In genomic region chr5:26816975-26817941, GRCm38 (mm10) we compare ENCODE assay signal across 8 mouse cellular contexts. TPM values are rescaled to one million over a fixed set of nuclear protein-coding genes. Genes with fewer than 3 reads are reported as not detected.
DNase-seq lines count a peak whose midpoint lies in the region; ATAC-seq and TF ChIP-seq lines count a peak whose summit lies in the region.

Dpp6 (plus strand) TSS chr5:26817203.

- peak; percentile 44 for TF ChIP-seq CTCF in hindbrain, postnatal 0 days (IDR thresholded peaks at IDR 0.05; ENCODE audit: low read depth)

- H3K4me3 ChIP-seq in embryonic facial prominence, embryonic 15.5 days (replicated peaks), result peak within 1 kb of the TSS; percentile 30
- peak within 1 kb of the TSS; percentile 49 for H3K4me3 ChIP-seq in hindbrain, postnatal 0 days (ENCODE audit: low read length)

- H3K36me3 ChIP-seq in embryonic facial prominence, embryonic 15.5 days, result no peaks in the 10 kb centered on the region
- H3K36me3 ChIP-seq in hindbrain, postnatal 0 days (ENCODE audit: insufficient read depth, low read length), result no peaks in the 10 kb centered on the region

- 0 out of 2 replicates have a peak, but pooled peaks cover 7% of the 10 kb centered on the region for H3K4me1 ChIP-seq in embryonic facial prominence, embryonic 15.5 days
- no peaks in the 10 kb centered on the region for H3K4me1 ChIP-seq in hindbrain, postnatal 0 days (ENCODE audit: insufficient read depth, low read length)

- 0 out of 2 replicates have a peak, but pooled peaks have one; percentile 24 for ATAC-seq in embryonic facial prominence, embryonic 15.5 days (ENCODE audit: insufficient number of reproducible peaks, low FRiP score, low TSS enrichment, low read depth)
- peak; percentile 83 for ATAC-seq in hindbrain, postnatal 0 days

- DNase-seq in ovary, adult 18-20 months (ENCODE audit: low spot score), result peak; percentile 17
- DNase-seq in ovary, postnatal 10 days (ENCODE audit: low spot score), result no peak
- peak; percentile 69 for DNase-seq in hindbrain, postnatal 0 days (ENCODE audit: low spot score)
- peak; percentile 61 for DNase-seq in left cerebral cortex, postnatal 4 days
- peak; percentile 10 for DNase-seq in right cerebral cortex, adult 18-20 months
- no peak for DNase-seq in urinary bladder, postnatal 10 days (ENCODE audit: low spot score)
- DNase-seq in spleen, adult 12 weeks (ENCODE audit: low spot score), result no peak

- peaks cover 31% of the 10 kb centered on the region for H3K27me3 ChIP-seq in embryonic facial prominence, embryonic 15.5 days
- H3K27me3 ChIP-seq in hindbrain, postnatal 0 days (ENCODE audit: insufficient read depth, low read length), result 0 out of 2 replicates have a peak, but pooled peaks cover 4% of the 10 kb centered on the region

- intact Hi-C loops in left cerebral cortex, postnatal 4 days (cut with DNase I), result no loop called here

- no peak within 1 kb of the TSS for H3K27ac ChIP-seq in embryonic facial prominence, embryonic 15.5 days (replicated peaks)
- no peak within 1 kb of the TSS for H3K27ac ChIP-seq in hindbrain, postnatal 0 days

- no peaks in the 10 kb centered on the region for H3K9me3 ChIP-seq in embryonic facial prominence, embryonic 15.5 days (replicated peaks)
- no peaks in the 10 kb centered on the region for H3K9me3 ChIP-seq in hindbrain, postnatal 0 days (ENCODE audit: low read length)

- WGBS in embryonic facial prominence, embryonic 15.5 days, result 3% methylated on average over 48 of the region's 48 CpGs
- 2% methylated on average over 48 of the region's 48 CpGs for WGBS in hindbrain, postnatal 0 days

- H3K4me2 ChIP-seq in embryonic facial prominence, embryonic 15.5 days (replicated peaks), result peak within 1 kb of the TSS; percentile 54
- peak within 1 kb of the TSS; percentile 65 for H3K4me2 ChIP-seq in hindbrain, postnatal 0 days (ENCODE audit: low read depth, low read length)

- H3K9ac ChIP-seq in embryonic facial prominence, embryonic 15.5 days, result no peak within 1 kb of the TSS
- peak within 1 kb of the TSS; percentile 6; the same call in 1 of the 2 replicates for H3K9ac ChIP-seq in hindbrain, postnatal 0 days (replicated peaks; ENCODE audit: low read length)

RNA-seq across cellular contexts. Expression of gene Dpp6, which starts in this region (rescaled TPM):
- 2.4 and 3.9 TPM in 2 replicates for polyA plus RNA-seq in embryonic facial prominence, embryonic 15.5 days (2015; fragmentation: Nextera tagmentation; extraction: Ambion mirVana)
- total RNA-seq in hindbrain, postnatal 0 days (2014; rRNA removed), result 150 and 154 TPM in 2 replicates
- polyA plus RNA-seq in hindbrain, postnatal 0 days (2015; fragmentation: Nextera tagmentation; extraction: Ambion mirVana), result 79.6 and 81.1 TPM in 2 replicates
- total RNA-seq in left cerebral cortex, postnatal 4 days (2021), result 100 to 1,000 TPM; 116 to 136 TPM

Comparison
In these comparisons a context has a peak if more than half of its experiments do, and no peak if none do; other contexts are left out.
1. RNA of gene Dpp6 (polyA plus RNA-seq): 79.6 to 81.1 TPM in hindbrain, postnatal 0 days; 2.4 to 3.9 TPM in embryonic facial prominence, embryonic 15.5 days; every median in the first group is over 10 times any median in the second.
2. DNase-seq: peak in ovary, adult 18-20 months (single experiment), hindbrain, postnatal 0 days (single experiment), left cerebral cortex, postnatal 4 days (single experiment) and right cerebral cortex, adult 18-20 months (single experiment); none in ovary, postnatal 10 days (single experiment), urinary bladder, postnatal 10 days (single experiment) and spleen, adult 12 weeks (single experiment).